Mouse (Mus musculus) Muller cell, postnatal 12 days (primary cell): ENCODE measurements around the gene Fry.

Experiments used
- DNase-seq: peaks from one replicate; pipeline ENCODE4 v3.0.0-alpha.2; 2015; ENCODE audit errors: inconsistent ontology term

Fry gene

GRCm38 (mm10) chr5:150223546-150224239 lies 105.2 kb downstream of the Fry start:
- DNase-seq: no peak

GRCm38 (mm10) chr5:150229086-150229485 lies 110.6 kb downstream of the Fry start:
- DNase-seq: no peak

- no peak for DNase-seq
Observed at GRCm38 (mm10) chr5:150229776-150230175, 111.3 kb downstream of the Fry start.

GRCm38 (mm10) chr5:150232159-150233150 lies 114.0 kb downstream of the Fry start:
- DNase-seq: peak; percentile 34

- peak; percentile 73 for DNase-seq
Observed at GRCm38 (mm10) chr5:150233154-150233886, 114.9 kb downstream of the Fry start.

- no peak for DNase-seq
Observed at GRCm38 (mm10) chr5:150235931-150236330, 117.5 kb downstream of the Fry start.

- no peak for DNase-seq
Observed at GRCm38 (mm10) chr5:150236597-150236996, 118.2 kb downstream of the Fry start.

- no peak for DNase-seq
Observed at GRCm38 (mm10) chr5:150241638-150242037, 123.2 kb downstream of the Fry start.

- no peak for DNase-seq
Observed at GRCm38 (mm10) chr5:150246737-150247136, 128.3 kb downstream of the Fry start.

GRCm38 (mm10) chr5:150257764-150258163 lies 139.3 kb downstream of the Fry start:
- no peak for DNase-seq

GRCm38 (mm10) chr5:150259191-150260053 lies 141.0 kb downstream of the Fry start:
- peak; percentile 68 for DNase-seq

- DNase-seq: no peak
Observed at GRCm38 (mm10) chr5:150260054-150260386, 141.6 kb downstream of the Fry start.

- DNase-seq: no peak
Observed at GRCm38 (mm10) chr5:150261361-150261760, 142.9 kb downstream of the Fry start.

- no peak for DNase-seq
Observed at GRCm38 (mm10) chr5:150262046-150262716, 143.7 kb downstream of the Fry start.

GRCm38 (mm10) chr5:150262717-150263103 lies 144.3 kb downstream of the Fry start:
- no peak for DNase-seq

- DNase-seq: no peak
Observed at GRCm38 (mm10) chr5:150263162-150263561, 144.7 kb downstream of the Fry start.

- DNase-seq: no peak
Observed at GRCm38 (mm10) chr5:150263656-150264055, 145.2 kb downstream of the Fry start.

- DNase-seq: no peak
Observed at GRCm38 (mm10) chr5:150265005-150265404, 146.6 kb downstream of the Fry start.

GRCm38 (mm10) chr5:150265953-150266352 lies 147.5 kb downstream of the Fry start:
- no peak for DNase-seq

- no peak for DNase-seq
Observed at GRCm38 (mm10) chr5:150268261-150268660, 149.8 kb downstream of the Fry start.

GRCm38 (mm10) chr5:150270468-150270867 lies 152.0 kb downstream of the Fry start:
- DNase-seq: no peak
